Mouse (Mus musculus) ES-E14 (cell line): ENCODE measurements at regions not wholly inside any gene's neighbourhood (a gene's known extent, or its start where the extent isn't known, plus 50 kb on each side); places are given as distances from the start of the nearest gene placed in this dataset.

Source experiments
- HCFC1 ChIP-seq: IDR thresholded peaks from 2 replicates; pipeline ENCODE4 v1.6.1; 2012; ENCODE audit warnings: low read length, inconsistent platforms, borderline replicate concordance; ENCODE audit not compliant: insufficient read depth
- MAFK ChIP-seq: IDR thresholded peaks from 2 replicates; pipeline ENCODE4 v1.6.1; 2014; ENCODE audit warnings: mild to moderate bottlenecking, low read depth, low read length, inconsistent platforms; ENCODE audit not compliant: insufficient read depth

GRCm38 (mm10) chr3:11006531-11007269 is 671.2 kb upstream of the Gm38303 start:
- TF ChIP-seq MAFK: no peak
- no peak for TF ChIP-seq HCFC1
